Mouse (Mus musculus): ENCODE measurements around the gene 1700016K19Rik. TPM values are rescaled to one million over a fixed set of nuclear protein-coding genes. Genes with fewer than 3 reads are reported as not detected.

Gene 1700016K19Rik
- polyA plus RNA-seq, 1 experiment from 2014 or later: 0.28 TPM

DNA sequence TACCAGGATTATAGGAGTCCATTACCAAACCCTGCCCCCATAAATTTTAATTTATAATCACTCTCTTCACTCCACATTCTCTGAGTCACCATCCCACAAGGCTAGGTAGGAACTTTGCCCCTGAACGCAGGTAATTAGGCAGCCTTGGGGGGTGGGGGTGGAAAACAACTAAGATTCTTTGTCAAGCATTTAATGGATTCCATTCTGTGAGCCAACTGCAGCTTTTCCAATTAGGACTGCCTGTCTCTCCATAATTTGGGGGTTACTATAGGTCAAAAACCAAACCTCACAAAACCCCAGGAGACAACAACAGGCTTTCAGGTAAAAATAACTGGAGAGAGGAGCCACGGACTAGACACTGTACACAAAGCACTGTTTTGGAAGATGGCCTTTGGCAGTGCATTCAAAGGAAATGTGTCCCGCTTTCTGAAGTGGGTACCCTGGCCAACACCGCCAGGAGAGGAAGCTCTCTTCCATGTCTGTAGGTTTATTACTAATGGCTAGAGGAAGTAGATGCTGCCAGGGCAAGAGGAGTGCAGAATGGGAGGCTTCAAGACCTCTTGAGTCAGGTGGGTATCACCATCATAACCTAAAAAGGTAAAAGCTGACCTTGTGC lies 41.2 kb downstream of the 1700016K19Rik start:
- ATAC-seq (ENCODE audit: low FRiP score, low read depth): no peak
- Histone ChIP-seq H3K9ac (no peak overlapping the region), H3K9me3 (no peaks in the 10 kb centered on the region)

DNA sequence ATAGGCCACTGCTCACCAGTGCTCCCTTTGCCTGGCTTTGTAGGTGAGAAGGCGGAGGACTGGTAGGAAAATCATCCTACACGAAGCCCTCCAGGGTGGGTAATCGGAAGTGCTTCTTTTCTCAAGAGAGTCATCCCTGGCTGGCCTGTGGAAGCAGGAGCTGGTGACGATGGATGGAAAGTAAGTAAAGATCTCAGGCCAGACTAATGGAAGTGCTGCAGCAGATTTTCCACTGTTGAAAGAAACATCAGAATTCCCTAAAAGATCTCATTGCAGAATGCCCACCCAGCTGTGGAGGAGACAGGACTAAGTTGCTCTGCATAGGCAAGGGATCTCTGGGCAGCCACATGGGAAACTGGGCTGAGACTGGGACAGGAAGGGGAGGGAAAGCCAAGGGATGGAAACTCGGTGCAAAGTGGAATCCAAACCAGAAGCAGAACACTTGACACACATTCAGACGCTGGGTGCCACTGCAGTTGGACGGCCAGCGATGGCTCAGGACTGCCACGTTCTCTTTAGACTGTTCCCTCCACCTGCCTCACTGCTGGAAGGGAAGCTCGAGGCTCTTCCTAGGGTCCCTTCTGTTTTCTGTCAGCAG lies 42.4 kb downstream of the 1700016K19Rik start:
- Histone ChIP-seq H3K9me3 (no peaks in the 10 kb centered on the region), H3K27ac (no peak overlapping the region), H3K27me3 (replicated peaks) (no peaks in the 10 kb centered on the region), H3K4me1 (peaks cover 7% of the 10 kb centered on the region), H3K4me3 (no peak overlapping the region), H3K9ac (no peak overlapping the region), H3K4me2 (replicated peaks) (no peak overlapping the region), H3K36me3 (peaks cover 17% of the 10 kb centered on the region)
- no peak for ATAC-seq (ENCODE audit: low FRiP score, low read depth)
- WGBS: 76% methylated on average over 10 of the region's 10 CpGs

More for the DNA sequence above, 41.2 kb downstream of the 1700016K19Rik start:
- Histone ChIP-seq H3K27ac (no peak overlapping the region), H3K4me1 (peaks cover 7% of the 10 kb centered on the region), H3K4me3 (no peak overlapping the region), H3K4me2 (replicated peaks) (no peak overlapping the region), H3K27me3 (replicated peaks) (no peaks in the 10 kb centered on the region), H3K36me3 (peaks cover 7% of the 10 kb centered on the region; the same call in 1 of the 2 replicates)
- 81% methylated on average over 4 of the region's 4 CpGs for WGBS

DNA sequence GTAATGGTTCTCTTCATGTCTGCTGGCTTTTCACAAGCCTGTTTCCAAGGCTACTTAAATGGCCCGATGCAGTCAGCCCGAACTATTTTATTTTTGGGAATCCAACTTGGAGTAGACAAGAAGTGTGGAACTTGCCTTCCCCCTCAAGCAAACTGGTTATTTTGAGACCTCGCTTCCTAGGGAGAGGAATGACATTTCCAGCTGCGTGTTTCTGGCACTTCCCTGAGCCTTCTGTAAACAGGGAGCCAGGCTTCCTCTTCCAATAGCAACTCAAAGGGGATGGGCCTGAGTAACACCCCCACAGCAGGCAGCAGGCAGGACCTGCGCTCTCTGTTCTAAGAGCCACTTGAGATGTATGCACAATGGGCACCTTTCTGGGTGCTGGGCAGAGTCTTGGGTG lies 43.2 kb downstream of the 1700016K19Rik start:
- ATAC-seq (ENCODE audit: low FRiP score, low read depth): no peak
- WGBS: 47% methylated on average over 5 of the region's 5 CpGs
- no peak overlapping the region for H3K27ac ChIP-seq
- H3K9ac ChIP-seq: no peak overlapping the region
- peaks cover 17% of the 10 kb centered on the region for H3K36me3 ChIP-seq
- H3K4me3 ChIP-seq: no peak overlapping the region
- no peaks in the 10 kb centered on the region for H3K27me3 ChIP-seq (replicated peaks)
- no peak overlapping the region for H3K4me2 ChIP-seq (replicated peaks)
- H3K9me3 ChIP-seq: no peaks in the 10 kb centered on the region
- H3K4me1 ChIP-seq: peaks cover 7% of the 10 kb centered on the region

DNA sequence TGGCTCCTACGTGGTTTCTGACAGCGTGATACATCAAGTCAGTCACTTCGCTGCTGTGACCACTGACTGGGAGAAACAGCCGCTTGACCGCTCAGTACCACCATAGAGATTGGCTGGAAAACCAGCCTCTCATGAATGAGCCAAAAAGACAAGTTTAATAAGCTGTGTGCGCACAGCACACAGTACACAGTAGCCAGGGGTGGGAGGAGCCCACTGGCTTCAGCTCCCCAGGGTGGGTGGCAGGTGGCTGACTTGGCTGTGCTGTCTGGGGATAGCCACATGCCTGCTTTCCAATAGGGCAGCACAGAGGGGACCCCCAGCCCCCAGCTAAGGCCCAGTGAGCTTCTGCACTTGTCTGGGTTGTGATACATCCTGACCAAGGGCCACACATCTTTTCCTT lies 44.8 kb downstream of the 1700016K19Rik start:
- ATAC-seq (ENCODE audit: low FRiP score, low read depth): no peak
- Histone ChIP-seq H3K4me1 (peaks cover 7% of the 10 kb centered on the region), H3K9me3 (no peaks in the 10 kb centered on the region), H3K4me3 (no peak overlapping the region), H3K36me3 (peaks cover 17% of the 10 kb centered on the region), H3K27me3 (replicated peaks) (no peaks in the 10 kb centered on the region), H3K9ac (no peak overlapping the region), H3K27ac (no peak overlapping the region), H3K4me2 (replicated peaks) (no peak overlapping the region)
- 77% methylated on average over 6 of the region's 6 CpGs for WGBS

DNA sequence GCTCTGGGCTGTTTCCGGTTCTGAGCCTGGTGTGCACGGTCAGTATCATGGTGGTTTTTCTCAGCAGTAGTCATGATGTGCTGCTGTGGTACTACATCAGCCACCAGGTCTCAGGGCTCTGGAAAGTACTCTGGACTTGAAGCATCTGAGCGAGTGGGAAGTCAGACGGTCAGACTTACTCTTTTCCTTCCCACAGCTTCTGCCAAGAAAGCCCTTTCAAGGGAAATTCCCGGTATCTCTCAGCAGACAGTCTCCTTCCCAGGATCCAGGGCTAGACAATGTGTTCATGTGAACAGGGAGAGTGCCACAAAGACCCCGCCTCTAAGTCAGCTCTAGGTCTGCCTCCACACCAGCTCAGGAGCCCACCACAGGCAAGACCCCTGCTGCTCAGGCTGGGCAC lies 45.7 kb downstream of the 1700016K19Rik start:
- H3K36me3 ChIP-seq: peaks cover 17% of the 10 kb centered on the region

DNA sequence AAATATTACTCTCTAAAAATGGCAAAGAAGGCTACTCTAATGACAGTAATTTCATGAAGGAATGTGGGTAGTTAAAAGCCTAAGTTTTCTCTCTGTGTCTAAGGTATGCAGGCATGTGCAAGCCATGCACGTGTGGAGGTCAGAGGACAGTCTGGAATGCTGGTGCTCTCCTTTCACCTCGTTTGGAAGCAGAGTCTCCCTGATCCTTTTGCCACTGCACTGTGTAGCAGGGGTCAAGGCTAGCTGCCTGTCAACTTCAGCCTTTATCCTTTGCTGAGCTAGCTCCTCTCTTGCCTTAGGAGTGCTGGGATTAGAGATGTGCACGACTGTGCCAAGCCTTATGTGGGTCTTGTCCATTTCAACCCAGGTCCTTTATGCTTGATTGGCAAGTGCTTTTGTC lies 50.8 kb downstream of the 1700016K19Rik start:
- 50% methylated on average over 3 of the region's 3 CpGs for WGBS
- H3K4me1 ChIP-seq: no peaks in the 10 kb centered on the region; the same call in 1 of the 2 replicates
- no peak overlapping the region for H3K4me2 ChIP-seq (replicated peaks)
- no peak overlapping the region for H3K27ac ChIP-seq
- H3K27me3 ChIP-seq (replicated peaks): no peaks in the 10 kb centered on the region
- no peak overlapping the region for H3K4me3 ChIP-seq
- no peaks in the 10 kb centered on the region for H3K9me3 ChIP-seq
- peaks cover 12% of the 10 kb centered on the region for H3K36me3 ChIP-seq
- no peak for ATAC-seq (ENCODE audit: low FRiP score, low read depth)
- no peak overlapping the region for H3K9ac ChIP-seq

More for the DNA sequence above, 45.7 kb downstream of the 1700016K19Rik start:
- WGBS: 85% methylated on average over 6 of the region's 6 CpGs
- no peak overlapping the region for H3K27ac ChIP-seq
- H3K4me2 ChIP-seq (replicated peaks): no peak overlapping the region
- H3K9me3 ChIP-seq: no peaks in the 10 kb centered on the region
- no peak overlapping the region for H3K4me3 ChIP-seq
- no peaks in the 10 kb centered on the region for H3K27me3 ChIP-seq (replicated peaks)
- ATAC-seq (ENCODE audit: low FRiP score, low read depth): no peak
- H3K4me1 ChIP-seq: peaks cover 7% of the 10 kb centered on the region
- no peak overlapping the region for H3K9ac ChIP-seq

DNA sequence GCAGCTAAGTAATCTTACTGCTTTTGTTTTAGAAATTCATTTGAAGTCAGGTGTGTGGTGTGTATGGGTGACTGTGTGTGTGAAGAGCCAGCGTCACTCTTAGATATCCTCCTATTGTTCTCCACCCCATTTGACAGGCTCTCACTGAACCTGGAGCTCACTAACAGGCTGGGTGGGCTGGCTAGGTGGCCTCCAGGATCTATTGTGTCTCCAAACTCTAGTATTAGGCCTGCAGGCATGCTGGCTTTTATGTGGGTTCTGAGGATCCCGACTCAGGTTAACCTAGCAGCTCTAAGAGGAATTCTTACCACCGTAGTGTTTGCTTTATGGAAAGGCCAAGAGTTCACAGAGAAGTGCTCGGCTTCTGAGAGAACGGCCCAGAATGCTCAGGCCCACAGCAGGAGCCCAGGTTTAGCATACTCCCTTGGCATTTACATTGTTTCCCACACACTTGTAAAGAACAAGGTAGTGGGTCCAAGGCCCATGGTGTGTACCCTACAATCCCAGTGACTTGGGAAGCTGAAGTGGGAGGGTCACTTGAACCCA lies 51.3 kb downstream of the 1700016K19Rik start:
- ATAC-seq (ENCODE audit: low FRiP score, low read depth): no peak
- Histone ChIP-seq H3K27me3 (replicated peaks) (no peaks in the 10 kb centered on the region), H3K4me1 (no peaks in the 10 kb centered on the region; the same call in 1 of the 2 replicates), H3K4me3 (no peak overlapping the region), H3K36me3 (peaks cover 9% of the 10 kb centered on the region), H3K9ac (no peak overlapping the region), H3K4me2 (replicated peaks) (no peak overlapping the region), H3K9me3 (no peaks in the 10 kb centered on the region), H3K27ac (no peak overlapping the region)
- WGBS: 32% methylated on average over 5 of the region's 5 CpGs

DNA sequence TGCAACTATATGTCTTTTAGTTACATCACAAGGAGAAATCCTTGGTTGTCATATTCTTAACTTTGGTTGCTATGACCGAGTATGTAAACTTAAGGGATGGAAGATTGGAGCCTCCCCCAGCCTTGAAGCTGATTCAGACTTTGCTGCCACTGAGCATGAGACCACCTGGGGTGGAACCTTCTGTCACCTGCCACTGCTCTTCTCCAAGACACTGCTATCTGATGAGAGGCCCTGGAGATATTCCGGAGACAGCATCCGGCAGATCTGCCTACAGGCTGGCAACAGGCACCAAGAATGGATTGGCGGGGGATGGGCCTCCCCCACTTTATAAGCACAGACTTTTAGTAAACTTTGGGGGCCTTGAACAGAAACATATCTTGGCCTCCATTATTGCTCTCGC lies 52.8 kb downstream of the 1700016K19Rik start:
- Histone ChIP-seq H3K27ac (no peak overlapping the region), H3K9me3 (no peaks in the 10 kb centered on the region), H3K4me1 (no peaks in the 10 kb centered on the region; the same call in 1 of the 2 replicates), H3K36me3 (no peaks in the 10 kb centered on the region), H3K9ac (no peak overlapping the region), H3K4me2 (replicated peaks) (no peak overlapping the region), H3K27me3 (replicated peaks) (no peaks in the 10 kb centered on the region), H3K4me3 (no peak overlapping the region)
- WGBS: 95% methylated on average over 5 of the region's 5 CpGs
- no peak for ATAC-seq (ENCODE audit: low FRiP score, low read depth)

Other genes starting within 250 kb of the 1700016K19Rik start
- gene Doc2b, start 203.9 kb upstream of the 1700016K19Rik start, polyA plus RNA-seq (2016; fragmentation: Nextera tagmentation; extraction: Ambion mirVana): 0.59 and 0.82 TPM in 2 replicates
- 1.1 and 1.7 TPM in 2 replicates for gene Rph3al, start 61.5 kb upstream of the 1700016K19Rik start, polyA plus RNA-seq (2016; fragmentation: Nextera tagmentation; extraction: Ambion mirVana)
- gene Rflnb, start 27.9 kb downstream of the 1700016K19Rik start, polyA plus RNA-seq (2016; fragmentation: Nextera tagmentation; extraction: Ambion mirVana): 23.0 and 23.6 TPM in 2 replicates
- gene Vps53, start 179.7 kb downstream of the 1700016K19Rik start, polyA plus RNA-seq (2016; fragmentation: Nextera tagmentation; extraction: Ambion mirVana): 61.7 and 62.2 TPM in 2 replicates
- 30.4 and 30.6 TPM in 2 replicates for gene Fam57a, start 179.8 kb downstream of the 1700016K19Rik start, polyA plus RNA-seq (2016; fragmentation: Nextera tagmentation; extraction: Ambion mirVana)
- gene Dbil5, start 217.7 kb downstream of the 1700016K19Rik start, polyA plus RNA-seq (2016; fragmentation: Nextera tagmentation; extraction: Ambion mirVana): 0.75 and 1.2 TPM in 2 replicates
- gene Gemin4, start 217.8 kb downstream of the 1700016K19Rik start, polyA plus RNA-seq (2016; fragmentation: Nextera tagmentation; extraction: Ambion mirVana): 22.1 and 28.6 TPM in 2 replicates
- 17.1 and 18.7 TPM in 2 replicates for gene Mrm3, start 243.8 kb downstream of the 1700016K19Rik start, polyA plus RNA-seq (2016; fragmentation: Nextera tagmentation; extraction: Ambion mirVana)
- 111 TPM in 2 replicates for gene Glod4, start 243.8 kb downstream of the 1700016K19Rik start, polyA plus RNA-seq (2016; fragmentation: Nextera tagmentation; extraction: Ambion mirVana)

All from neural tube, embryonic 12.5 days (tissue).